Mouse (Mus musculus) embryonic fibroblast, embryonic 13.5 days (primary cell): ENCODE results near the gene Prkab1. TPM values are rescaled to one million over a fixed set of nuclear protein-coding genes. Genes with fewer than 3 reads are reported as not detected.

Source experiments
- H3K27ac ChIP-seq: 2 replicates; pipeline ENCODE4 v1.5.1; 2012; ENCODE audit warnings: low read length, control low read depth, inconsistent platforms; ENCODE audit not compliant: insufficient read depth
- H3K4me1 ChIP-seq: 2 replicates; pipeline ENCODE4 v1.6.1; 2011; ENCODE audit warnings: low read length; ENCODE audit not compliant: control insufficient read depth, insufficient read depth
- H3K4me3 ChIP-seq: 2 replicates; pipeline ENCODE4 v1.5.1; 2011; ENCODE audit warnings: mild to moderate bottlenecking, control low read depth, low read length; ENCODE audit not compliant: insufficient read depth
- CTCF ChIP-seq: IDR thresholded peaks from 2 replicates; pipeline ENCODE4 v1.5.1; 2011; ENCODE audit warnings: mild to moderate bottlenecking, control low read depth, low read length, moderate library complexity, borderline replicate concordance; ENCODE audit not compliant: insufficient read depth
- POLR2A ChIP-seq: IDR thresholded peaks from 2 replicates; pipeline ENCODE4 v1.6.1; 2011; ENCODE audit warnings: low read depth, mild to moderate bottlenecking, control low read depth, low read length, moderate library complexity
- polyA plus RNA-seq: library from polyadenylated mRNA; stranded (reverse); fragments of >200 nt; gene quantifications from 2 replicates; pipeline ENCODE4 v1.2.4, GENCODE M21; 2011; ENCODE audit warnings: low read depth; ENCODE audit not compliant: missing spikeins, insufficient read length

The Prkab1 gene
- polyA plus RNA-seq = 27.4 and 36.1 TPM in 2 replicates

DNA sequence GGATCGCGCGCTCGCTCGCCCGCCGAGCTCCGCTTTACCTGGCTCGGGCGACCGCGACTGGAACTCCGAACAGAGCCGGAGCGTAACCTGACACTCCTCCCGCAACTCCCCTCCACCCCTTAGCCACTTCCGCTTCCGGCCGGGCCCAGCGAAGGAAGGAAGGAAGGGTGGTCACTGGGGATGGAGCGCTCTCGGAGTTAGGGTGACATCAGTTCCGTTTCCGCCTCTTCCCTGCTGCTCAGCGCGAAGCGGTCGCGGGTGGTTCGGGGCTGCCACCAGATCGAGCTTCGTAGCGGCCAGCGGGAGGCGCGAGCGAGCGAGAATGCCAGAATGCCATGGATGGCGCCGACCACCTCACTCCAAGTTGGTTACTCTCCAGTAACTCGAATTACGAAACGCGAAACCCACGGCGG lies at the start of gene Prkab1:
Gene Prkab1 (minus strand): TSS at position 182 of the 413 bp plus-strand sequence.
- H3K27ac ChIP-seq = peak within 1 kb of the TSS; percentile 59
- no peaks in the 10 kb centered on the region for H3K4me1 ChIP-seq
- peak; percentile 82 for TF ChIP-seq POLR2A
- peak; percentile 71 for TF ChIP-seq CTCF
- H3K4me3 ChIP-seq = peak within 1 kb of the TSS; percentile 94

DNA sequence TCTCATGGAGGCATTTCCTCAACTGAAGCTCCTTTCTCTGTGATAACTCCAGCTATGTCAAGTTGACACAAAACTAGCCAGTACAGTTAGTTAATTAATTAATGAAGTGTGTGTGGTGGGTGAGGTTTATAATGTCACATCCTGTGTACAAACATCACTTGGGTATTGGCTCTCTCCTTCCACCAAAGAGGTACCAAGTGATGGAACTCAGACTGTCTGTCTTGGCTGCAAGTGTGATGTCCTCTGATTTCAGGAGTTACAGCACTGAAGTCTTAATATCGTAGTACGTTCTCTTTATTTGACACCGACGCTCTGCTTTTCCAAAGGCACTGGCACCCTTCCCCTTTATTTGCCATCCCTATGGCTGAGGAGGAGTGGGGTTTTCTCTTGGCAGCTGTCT lies 45.3 kb upstream of the Prkab1 start:
- Histone ChIP-seq H3K4me1 (no peaks in the 10 kb centered on the region), H3K27ac (no peak overlapping the region), H3K4me3 (no peak overlapping the region)
- TF ChIP-seq POLR2A (no peak), CTCF (no peak)

DNA sequence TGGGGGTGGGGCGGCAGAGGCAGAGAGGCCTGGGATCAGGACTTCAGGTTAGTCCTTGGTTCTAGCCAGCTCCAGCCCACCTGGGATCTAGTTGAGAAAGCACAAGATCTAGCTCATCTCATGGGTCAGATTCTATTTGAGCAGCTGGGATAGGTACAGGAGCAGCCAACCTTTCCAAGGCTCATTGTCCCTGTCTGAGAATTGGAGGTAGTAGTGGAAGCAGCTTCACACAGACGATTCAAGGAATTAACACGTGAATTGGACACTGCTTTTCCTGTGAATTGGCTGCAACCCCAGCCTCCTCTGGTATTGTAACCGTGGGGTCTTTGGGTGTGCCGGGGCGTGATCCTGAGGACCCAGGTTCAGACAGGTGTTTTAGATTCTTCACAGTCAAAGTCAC lies 28.5 kb upstream of the Prkab1 start:
- H3K4me3 ChIP-seq = no peak overlapping the region
- no peak overlapping the region for H3K27ac ChIP-seq
- no peaks in the 10 kb centered on the region for H3K4me1 ChIP-seq
- TF ChIP-seq CTCF (no peak), POLR2A (no peak)

DNA sequence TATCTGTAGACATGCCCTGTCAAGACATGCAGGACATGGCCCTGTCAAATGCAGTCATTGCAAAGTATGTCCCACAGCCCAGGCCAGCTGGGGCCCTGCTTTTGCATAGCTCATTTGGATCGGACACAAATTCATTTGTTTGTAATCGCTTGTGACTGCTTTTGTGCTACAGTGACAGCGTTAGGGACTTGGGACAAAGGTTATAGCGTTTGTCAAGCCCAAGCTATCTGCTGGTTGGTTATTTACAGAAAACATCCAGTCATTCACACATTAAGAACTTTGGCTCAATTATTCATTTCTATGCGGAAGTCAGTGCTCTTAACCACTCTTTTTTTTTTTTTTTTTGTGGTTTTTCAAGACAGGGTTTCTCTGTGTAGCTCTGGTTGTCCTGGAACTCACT lies 27.9 kb upstream of the Prkab1 start:
- no peak overlapping the region for H3K27ac ChIP-seq
- no peak overlapping the region for H3K4me3 ChIP-seq
- TF ChIP-seq POLR2A (no peak), CTCF (no peak)
- H3K4me1 ChIP-seq = no peaks in the 10 kb centered on the region

DNA sequence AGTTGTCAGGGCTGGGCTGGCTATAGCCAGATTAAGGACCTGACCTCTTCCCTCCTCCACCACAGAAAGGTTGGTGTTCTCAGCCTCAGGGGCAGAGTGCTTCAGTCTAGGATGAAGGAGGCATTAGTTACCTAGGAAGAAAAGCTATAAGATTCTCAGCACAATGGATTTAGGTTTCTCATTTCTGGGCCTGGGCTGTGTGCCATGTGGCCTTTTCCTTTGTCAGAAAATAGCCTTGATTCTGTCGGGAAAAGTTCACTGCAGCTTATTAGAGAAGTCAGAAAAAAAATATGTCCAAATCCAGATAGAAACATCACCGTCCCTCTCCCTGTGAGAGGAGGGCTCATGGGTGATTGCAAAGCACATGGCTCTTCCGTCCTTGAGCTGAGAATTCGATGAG lies 25.5 kb upstream of the Prkab1 start:
- Histone ChIP-seq H3K27ac (no peak overlapping the region), H3K4me1 (no peaks in the 10 kb centered on the region), H3K4me3 (no peak overlapping the region)
- TF ChIP-seq CTCF (no peak), POLR2A (no peak)

DNA sequence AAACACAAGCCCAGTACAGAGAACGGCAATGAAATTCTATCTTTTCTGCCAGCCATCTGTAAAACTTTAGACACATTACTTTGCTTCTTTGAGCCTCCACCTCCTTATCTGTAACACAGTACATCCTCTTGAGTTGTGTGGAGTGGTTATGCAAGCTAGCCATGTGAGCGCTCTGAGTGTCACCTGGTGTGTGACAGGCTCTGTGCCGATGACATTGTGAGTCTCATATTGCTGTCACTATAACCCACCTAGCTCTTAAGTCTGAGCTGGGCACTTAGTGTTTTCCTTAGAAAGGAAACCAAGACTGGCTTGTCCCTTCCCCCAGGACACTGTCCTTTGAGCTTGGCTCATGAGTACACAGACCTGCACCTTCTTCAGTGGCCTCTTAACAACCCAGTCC lies 24.0 kb upstream of the Prkab1 start:
- no peak overlapping the region for H3K4me3 ChIP-seq
- H3K27ac ChIP-seq = no peak overlapping the region
- TF ChIP-seq POLR2A = no peak
- no peak for TF ChIP-seq CTCF
- no peaks in the 10 kb centered on the region for H3K4me1 ChIP-seq

DNA sequence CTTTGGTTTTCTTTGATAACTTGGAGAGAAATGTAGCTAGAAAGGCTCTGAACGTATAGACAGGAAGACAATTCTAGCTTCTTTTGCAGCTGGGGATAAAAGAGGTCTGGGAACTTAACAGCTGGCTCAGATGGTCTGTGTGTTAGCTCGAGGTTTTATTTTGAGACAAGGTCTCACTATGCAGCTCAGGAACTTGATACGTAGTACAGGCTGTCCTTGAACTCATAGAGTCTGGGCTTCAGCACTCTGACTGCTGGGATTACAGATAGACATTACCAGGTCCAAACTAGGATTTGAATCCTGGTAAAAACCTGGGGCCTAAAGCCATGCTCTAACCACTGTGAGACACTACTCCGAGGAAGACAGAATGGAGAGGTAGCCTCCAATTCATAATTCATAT lies 21.9 kb upstream of the Prkab1 start:
- Histone ChIP-seq H3K4me3 (no peak overlapping the region), H3K4me1 (no peaks in the 10 kb centered on the region), H3K27ac (no peak overlapping the region)
- no peak for TF ChIP-seq POLR2A
- no peak for TF ChIP-seq CTCF

DNA sequence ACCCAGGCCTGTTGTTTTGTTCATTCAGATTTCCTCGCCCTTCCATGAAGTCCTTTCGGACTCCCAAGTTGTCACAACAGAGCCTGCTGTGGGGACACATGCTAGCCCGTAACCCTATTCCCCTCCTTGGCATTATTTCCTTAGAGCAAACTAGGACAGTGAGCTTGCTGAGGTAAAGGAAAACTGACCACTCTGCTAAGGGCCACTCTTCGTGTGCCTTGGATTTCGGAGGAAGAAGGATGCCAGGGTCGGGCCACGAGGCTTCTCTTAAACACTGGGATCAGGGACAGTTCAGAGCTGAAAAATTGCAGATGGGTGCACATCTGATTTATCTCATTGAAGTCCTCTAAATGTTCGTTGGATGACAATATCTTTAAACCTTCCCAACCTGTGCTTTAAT lies 21.3 kb upstream of the Prkab1 start:
- Histone ChIP-seq H3K27ac (no peak overlapping the region), H3K4me1 (no peaks in the 10 kb centered on the region), H3K4me3 (no peak overlapping the region)
- TF ChIP-seq POLR2A (no peak), CTCF (no peak)

DNA sequence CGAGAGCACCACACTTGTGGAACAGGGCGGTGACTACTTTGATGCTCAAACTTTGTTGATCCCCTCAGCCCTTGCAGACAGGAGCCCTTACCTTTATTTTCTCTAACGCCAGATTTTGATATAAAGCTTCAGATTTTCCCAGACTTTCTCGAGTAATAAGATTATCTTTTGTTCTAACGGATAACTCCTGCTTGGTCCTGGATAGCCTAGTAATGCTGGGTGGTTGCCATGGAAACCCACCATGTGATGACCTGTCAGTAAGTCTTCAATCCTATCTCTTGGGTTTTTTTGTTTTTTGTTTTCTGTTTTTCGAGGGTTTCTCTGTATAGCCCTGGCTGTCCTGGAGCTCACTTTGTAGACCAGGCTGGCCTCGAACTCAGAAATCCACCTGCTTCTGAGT lies 17.9 kb upstream of the Prkab1 start:
- no peaks in the 10 kb centered on the region for H3K4me1 ChIP-seq
- no peak overlapping the region for H3K27ac ChIP-seq
- TF ChIP-seq POLR2A (no peak), CTCF (no peak)
- H3K4me3 ChIP-seq = no peak overlapping the region

DNA sequence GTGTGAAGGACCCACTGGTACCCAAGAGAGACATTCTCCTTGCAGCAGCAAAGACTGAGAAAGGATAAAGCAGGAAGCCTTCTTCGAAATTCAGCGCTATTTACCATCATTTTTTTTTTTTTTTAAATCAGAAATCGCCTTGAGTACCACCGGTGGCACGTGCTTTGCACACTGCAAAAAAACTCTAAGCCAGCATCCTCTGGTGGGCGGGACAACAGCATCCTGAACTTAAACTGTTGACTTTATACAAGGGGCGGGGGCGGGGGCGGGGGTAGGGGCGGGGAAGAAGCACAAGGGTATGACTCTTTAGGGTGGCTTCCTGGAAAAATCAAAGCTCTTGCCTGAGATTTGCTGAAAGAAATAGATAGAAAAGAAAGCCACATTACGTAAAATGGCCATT lies 15.4 kb upstream of the Prkab1 start:
- TF ChIP-seq POLR2A = no peak
- no peak for TF ChIP-seq CTCF
- Histone ChIP-seq H3K4me1 (no peaks in the 10 kb centered on the region), H3K4me3 (no peak overlapping the region), H3K27ac (no peak overlapping the region)

DNA sequence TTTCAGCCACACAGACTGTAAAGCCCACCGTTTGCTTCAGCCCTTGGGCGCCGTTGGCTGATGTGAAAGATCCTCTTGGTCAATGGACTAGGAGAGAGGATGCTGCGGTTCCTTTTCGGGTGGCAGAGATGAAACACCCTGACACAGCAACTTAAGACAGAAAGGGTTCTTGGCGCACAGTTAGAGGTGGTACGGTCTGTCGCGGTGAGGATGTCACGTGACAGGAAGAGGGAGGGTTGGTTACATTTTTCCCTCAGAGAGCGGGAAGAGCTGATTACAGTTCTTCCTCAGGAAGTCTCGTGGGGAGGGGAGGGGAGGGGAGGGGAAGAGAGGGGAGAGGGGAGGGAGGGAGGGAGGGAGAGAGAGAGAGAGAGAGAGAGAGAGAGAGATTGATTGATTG lies 13.4 kb upstream of the Prkab1 start:
- Histone ChIP-seq H3K27ac (no peak overlapping the region), H3K4me3 (no peak overlapping the region), H3K4me1 (no peaks in the 10 kb centered on the region)
- TF ChIP-seq POLR2A (no peak), CTCF (no peak)
